Mouse (Mus musculus) forebrain, embryonic 16.5 days (tissue): ENCODE results near the gene Usp48. TPM values are rescaled to one million over a fixed set of nuclear protein-coding genes. Genes with fewer than 3 reads are reported as not detected.

ENCODE experiments used
- ATAC-seq: fragments of 200-750 bp; cut with Nextera tagmentation; 2 replicates; pipeline ENCODE4 v1.8.0; 2017; ENCODE audit warnings: mild to moderate bottlenecking, moderate library complexity
- H3K27ac ChIP-seq: fragments of 300-500 bp; sonication (generic); 2 replicates; pipeline ENCODE4 v1.5.1; 2014; ENCODE audit warnings: low read length, control low read depth
- H3K27me3 ChIP-seq: fragments of 300-500 bp; sonication (generic); replicated peaks from 2 replicates; pipeline ENCODE4 v1.6.1; 2014; ENCODE audit warnings: low read length; ENCODE audit not compliant: control insufficient read depth, insufficient read depth
- H3K36me3 ChIP-seq: fragments of 300-500 bp; sonication (generic); 2 replicates; pipeline ENCODE4 v1.6.1; 2014; ENCODE audit not compliant: control insufficient read depth, insufficient read depth
- H3K4me1 ChIP-seq: fragments of 300-500 bp; sonication (generic); replicated peaks from 2 replicates; pipeline ENCODE4 v1.6.1; 2014; ENCODE audit warnings: low read length; ENCODE audit not compliant: control insufficient read depth, insufficient read depth
- H3K4me2 ChIP-seq: fragments of 300-500 bp; sonication (generic); 2 replicates; pipeline ENCODE4 v1.6.1; 2014; ENCODE audit warnings: mild to moderate bottlenecking, low read length, control low read depth
- H3K4me3 ChIP-seq: fragments of 300-500 bp; sonication (generic); replicated peaks from 2 replicates; pipeline ENCODE4 v1.5.1; 2014; ENCODE audit warnings: mild to moderate bottlenecking, low read length, control low read depth
- H3K9ac ChIP-seq: fragments of 300-500 bp; sonication (generic); replicated peaks from 2 replicates; pipeline ENCODE4 v1.6.1; 2014; ENCODE audit warnings: low read depth, low read length, control low read depth
- H3K9me3 ChIP-seq: fragments of 300-500 bp; sonication (generic); 2 replicates; pipeline ENCODE4 v1.6.1; 2016; ENCODE audit warnings: low read length; ENCODE audit not compliant: control insufficient read depth
- WGBS: fragments of 180-500 bp; shearing (Covaris S2); extraction: QIAGEN DNeasy Blood & Tissue Kit; methylation state at CpG from one replicate; pipeline ENCODE4 v1.1.7; 2014; 5-methylcytosine and 5-hydroxymethylcytosine counted together
- polyA plus RNA-seq: library from polyadenylated mRNA; unstranded; fragments of >200 nt; fragmentation: Nextera tagmentation; extraction: Ambion mirVana; gene quantifications from 2 replicates; pipeline ENCODE4 v1.2.1, GENCODE M21; 2015

Gene Usp48
- polyA plus RNA-seq, 1 experiment from 2014 or later = 80.1 TPM

DNA sequence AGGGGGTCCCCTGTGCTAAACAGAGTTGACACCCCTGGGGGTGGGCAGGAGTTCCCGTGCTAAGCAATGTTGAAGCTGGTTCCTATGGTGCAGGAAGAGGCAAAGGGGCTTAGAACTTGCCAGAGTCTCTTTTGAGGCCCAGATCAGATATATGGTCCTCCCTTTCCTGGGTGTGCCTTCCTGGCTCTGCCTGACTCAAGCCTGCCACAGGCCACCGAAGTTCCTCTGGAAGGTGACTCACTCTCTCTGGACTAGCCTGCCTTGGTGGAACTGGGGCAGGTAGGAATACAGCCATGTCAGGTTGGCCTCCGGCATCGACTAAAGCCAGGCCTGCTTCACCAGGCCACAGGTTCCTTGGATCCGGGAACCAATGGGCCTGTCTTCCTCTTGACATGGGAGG lies 109.5 kb downstream of the Usp48 start:
- H3K9ac ChIP-seq = no peak overlapping the region
- H3K27ac ChIP-seq = no peak overlapping the region
- ATAC-seq = no peak
- WGBS = 93% methylated on average over 5 of the region's 5 CpGs
- no peak overlapping the region for H3K4me3 ChIP-seq
- H3K4me2 ChIP-seq = no peak overlapping the region
- peaks cover 28% of the 10 kb centered on the region for H3K4me1 ChIP-seq
- no peaks in the 10 kb centered on the region for H3K36me3 ChIP-seq
- no peaks in the 10 kb centered on the region for H3K9me3 ChIP-seq
- H3K27me3 ChIP-seq = no peaks in the 10 kb centered on the region

DNA sequence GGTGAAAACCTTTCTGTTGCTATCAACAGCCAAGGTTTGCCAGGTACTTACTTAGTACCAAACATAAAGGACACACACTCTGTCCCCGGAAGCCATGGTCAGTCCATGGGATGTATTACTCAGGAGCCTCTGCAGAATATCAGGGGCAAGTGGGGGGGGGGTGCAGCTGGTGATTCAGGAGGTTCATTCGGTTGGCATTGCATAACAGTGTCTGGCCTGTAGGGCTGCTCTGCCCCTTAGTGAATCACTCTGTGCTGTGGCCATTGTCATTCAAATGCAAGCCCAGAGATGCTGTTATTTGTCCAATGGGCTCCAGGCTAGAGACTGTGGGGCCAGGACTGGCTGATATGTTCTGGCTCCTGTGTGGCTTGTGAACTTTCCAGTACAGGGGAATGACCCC lies 111.0 kb downstream of the Usp48 start:
- ATAC-seq = no peak
- peaks cover 24% of the 10 kb centered on the region for H3K4me1 ChIP-seq
- no peaks in the 10 kb centered on the region for H3K9me3 ChIP-seq
- H3K4me2 ChIP-seq = no peak overlapping the region
- H3K27me3 ChIP-seq = no peaks in the 10 kb centered on the region
- H3K27ac ChIP-seq = no peak overlapping the region
- WGBS = 33% methylated on average over 2 of the region's 2 CpGs
- H3K36me3 ChIP-seq = no peaks in the 10 kb centered on the region
- H3K9ac ChIP-seq = no peak overlapping the region
- H3K4me3 ChIP-seq = no peak overlapping the region

DNA sequence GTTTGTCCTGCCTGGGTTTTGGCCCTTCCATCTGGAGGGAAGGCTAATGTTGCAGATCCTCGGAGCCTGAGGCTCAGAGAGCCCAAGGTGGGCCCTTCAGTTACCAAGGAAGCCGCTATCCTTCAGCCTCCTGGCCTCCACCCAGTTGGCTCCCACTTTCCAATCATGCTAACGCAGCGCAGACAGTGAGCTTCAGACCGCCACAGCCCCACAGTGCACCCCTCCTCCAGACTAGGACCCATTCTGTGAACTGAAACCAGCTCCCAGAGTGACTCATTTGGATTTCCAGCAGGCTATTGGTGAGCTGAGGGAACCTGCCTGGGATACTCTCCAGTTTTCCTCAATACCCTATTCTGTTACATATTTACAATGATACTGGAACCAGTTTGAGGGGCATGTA lies 111.8 kb downstream of the Usp48 start:
- H3K27ac ChIP-seq = no peak overlapping the region
- H3K4me2 ChIP-seq = no peak overlapping the region
- H3K4me1 ChIP-seq = peaks cover 19% of the 10 kb centered on the region
- WGBS = 59% methylated on average over 5 of the region's 5 CpGs
- no peak for ATAC-seq
- no peaks in the 10 kb centered on the region for H3K36me3 ChIP-seq
- no peaks in the 10 kb centered on the region for H3K27me3 ChIP-seq
- H3K9me3 ChIP-seq = no peaks in the 10 kb centered on the region
- no peak overlapping the region for H3K4me3 ChIP-seq
- H3K9ac ChIP-seq = no peak overlapping the region

DNA sequence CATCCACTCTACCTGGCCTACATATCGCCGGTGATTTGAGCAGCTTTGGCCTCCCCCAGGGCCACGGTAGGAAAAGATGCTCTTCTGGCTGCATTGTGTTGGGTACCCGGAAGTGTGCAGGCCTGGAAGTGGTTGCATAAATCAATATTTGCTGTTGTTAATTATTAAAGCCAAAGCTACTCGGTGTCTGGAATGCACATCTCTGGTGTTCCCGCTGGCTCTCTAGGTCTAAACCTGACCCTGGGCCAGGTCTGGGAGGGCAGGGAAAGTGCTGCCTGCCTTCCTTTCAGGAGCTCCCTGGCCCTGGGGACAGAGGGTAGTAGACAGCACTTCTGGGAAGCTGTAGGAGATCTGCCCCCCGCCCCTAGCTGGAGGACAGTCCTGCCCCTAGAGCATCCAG lies 113.0 kb downstream of the Usp48 start:
- Histone ChIP-seq H3K27ac (no peak overlapping the region), H3K36me3 (no peaks in the 10 kb centered on the region), H3K4me2 (no peak overlapping the region), H3K27me3 (no peaks in the 10 kb centered on the region), H3K4me3 (no peak overlapping the region), H3K9ac (no peak overlapping the region), H3K9me3 (no peaks in the 10 kb centered on the region), H3K4me1 (peaks cover 19% of the 10 kb centered on the region)
- no peak for ATAC-seq
- 81% methylated on average over 7 of the region's 7 CpGs for WGBS

DNA sequence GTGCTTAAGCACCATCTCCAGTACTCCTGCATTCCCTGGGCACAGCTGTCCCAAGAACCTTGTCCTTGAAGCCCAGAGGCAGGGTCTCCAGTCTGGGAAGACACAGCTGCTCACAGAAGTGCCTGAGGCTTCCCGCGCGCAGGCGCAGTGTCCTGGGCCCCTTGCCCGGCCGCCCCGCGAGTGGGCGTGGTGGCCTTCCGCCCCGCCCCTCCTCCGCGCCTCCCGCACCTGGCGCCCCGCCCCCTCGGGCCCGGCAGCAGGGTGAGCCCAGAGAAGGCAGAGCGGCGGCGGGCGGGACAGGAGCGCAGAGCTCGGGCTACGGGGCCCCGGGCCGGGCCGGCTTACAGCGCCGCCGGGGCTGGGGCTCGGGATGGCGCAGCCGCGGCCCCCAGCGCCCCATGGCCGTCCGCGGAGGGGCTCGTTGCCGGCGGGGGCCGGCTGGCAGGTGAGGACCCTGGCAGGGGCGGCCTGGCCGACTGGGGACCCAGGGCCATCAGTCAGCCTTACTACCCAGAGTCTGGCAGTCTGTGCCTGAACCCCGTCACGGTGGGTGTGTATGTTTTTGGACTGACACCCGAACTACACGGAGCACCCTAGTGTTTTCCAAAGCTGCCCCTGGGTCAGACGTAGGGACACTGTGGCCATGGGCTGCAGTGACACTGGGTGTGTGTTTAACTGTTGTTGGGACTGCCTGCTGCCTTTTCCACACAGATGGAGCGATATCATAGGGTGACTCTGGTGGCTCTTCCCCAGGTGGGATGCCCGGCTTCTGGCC lies 113.8 kb downstream of the Usp48 start:
- 3% methylated on average over 51 of the region's 52 CpGs for WGBS
- no peak overlapping the region for H3K27ac ChIP-seq
- peak; percentile 83 for ATAC-seq

More for the DNA sequence above, 113.8 kb downstream of the Usp48 start:
- Histone ChIP-seq H3K36me3 (no peaks in the 10 kb centered on the region), H3K4me3 (peak overlapping the region; percentile 59), H3K9me3 (no peaks in the 10 kb centered on the region), H3K4me2 (peak overlapping the region; percentile 89), H3K27me3 (no peaks in the 10 kb centered on the region), H3K9ac (peak overlapping the region; percentile 80), H3K4me1 (peaks cover 19% of the 10 kb centered on the region)

Other genes starting within 250 kb of the Usp48 start
- 912 and 941 TPM in 2 replicates for gene Cdc42, start 236.0 kb upstream of the Usp48 start, polyA plus RNA-seq
- gene Cela3a, start 184.0 kb upstream of the Usp48 start, polyA plus RNA-seq = not detected in 2 replicates
- gene Cela3b, start 163.2 kb upstream of the Usp48 start, polyA plus RNA-seq = not detected in 2 replicates
- not detected in 2 replicates for gene 1700013G24Rik, start 140.5 kb upstream of the Usp48 start, polyA plus RNA-seq
- gene Hspg2, start 125.0 kb upstream of the Usp48 start, polyA plus RNA-seq = 3.2 and 4.9 TPM in 2 replicates
- gene Ldlrad2, start 19.2 kb upstream of the Usp48 start, polyA plus RNA-seq = not detected in 2 replicates
- 35.4 and 51.6 TPM in 2 replicates for gene Rap1gap, start 71.0 kb downstream of the Usp48 start, polyA plus RNA-seq
- gene Alpl, start 202.6 kb downstream of the Usp48 start, polyA plus RNA-seq = 7.6 and 10.5 TPM in 2 replicates